Mouse (Mus musculus) small intestine, adult 2 months (tissue): ENCODE results near the gene Nmb. TPM values are rescaled to one million over a fixed set of nuclear protein-coding genes. Genes with fewer than 3 reads are reported as not detected.
A peak's percentile ranks its signal among the peaks of the same experiment; 100 is the strongest.

ENCODE experiments used
- H3K27ac ChIP-seq: fragments of 200-500 bp; 2 replicates; pipeline ENCODE4 v1.5.1; 2012; ENCODE audit warnings: low read depth, low read length, control low read depth, inconsistent platforms; ENCODE audit not compliant: insufficient read depth
- H3K27me3 ChIP-seq: fragments of 200-500 bp; 2 replicates; pipeline ENCODE4 v1.6.1; 2012; ENCODE audit warnings: mild to moderate bottlenecking, moderate library complexity, low read length, inconsistent platforms; ENCODE audit not compliant: control insufficient read depth, insufficient read depth
- H3K36me3 ChIP-seq: fragments of 200-500 bp; 2 replicates; pipeline ENCODE4 v1.6.1; 2012; ENCODE audit warnings: mild to moderate bottlenecking, low read length, control low read depth, inconsistent platforms; ENCODE audit not compliant: control insufficient read depth, insufficient read depth
- H3K4me1 ChIP-seq: fragments of 200-500 bp; 2 replicates; pipeline ENCODE4 v1.6.1; 2012; ENCODE audit warnings: low read length, inconsistent platforms, mixed read lengths; ENCODE audit not compliant: control insufficient read depth, insufficient read depth, insufficient read length
- H3K4me3 ChIP-seq: fragments of 200-500 bp; 2 replicates; pipeline ENCODE4 v1.5.1; 2012; ENCODE audit warnings: low read depth, mild to moderate bottlenecking, control low read depth, inconsistent platforms, low read length, moderate library complexity
- CTCF ChIP-seq: fragments of 200-500 bp; IDR thresholded peaks from 2 replicates; pipeline ENCODE4 v1.5.1; 2012; ENCODE audit warnings: low read depth, mild to moderate bottlenecking, control low read depth, inconsistent platforms, low read length, moderate library complexity, mixed read lengths; ENCODE audit not compliant: insufficient replicate concordance, insufficient read length; ENCODE audit errors: extremely low read depth
- POLR2A ChIP-seq: fragments of 200-500 bp; IDR thresholded peaks from 2 replicates; pipeline ENCODE4 v1.6.1; 2012; ENCODE audit warnings: low read depth, mild to moderate bottlenecking, control low read depth, inconsistent platforms, low read length, moderate library complexity
- WGBS: fragments of 180-500 bp; shearing (Covaris S2); methylation state at CpG from one replicate; pipeline ENCODE4 v1.1.7; 2018; 5-methylcytosine and 5-hydroxymethylcytosine counted together
- polyA plus RNA-seq: library from polyadenylated mRNA; depleted of rRNA; stranded (reverse); fragments of >200 nt; gene quantifications from 2 replicates; pipeline ENCODE4 v1.2.3, GENCODE M21; 2012

The Nmb gene
- polyA plus RNA-seq, 1 experiment = 2.3 TPM

DNA sequence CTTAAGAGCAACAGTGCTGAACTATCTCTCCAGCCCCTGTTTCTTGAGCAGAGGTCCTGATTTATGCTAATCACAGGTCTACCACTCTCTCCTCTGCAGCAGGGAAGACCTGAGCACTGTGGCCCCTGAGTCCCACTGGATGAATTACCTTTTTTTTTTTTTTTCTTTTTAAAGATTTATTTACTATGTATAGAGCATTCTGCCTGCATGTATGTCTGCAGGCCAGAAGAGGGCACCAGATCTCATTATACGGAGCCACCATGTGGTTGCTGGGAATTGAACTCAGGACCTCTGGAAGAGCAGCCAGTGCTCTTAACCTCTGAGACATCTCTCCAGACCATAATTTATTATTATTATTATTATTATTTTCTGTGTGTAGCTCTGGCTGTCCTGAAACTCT lies 19.2 kb downstream of the Nmb start:
- 0% methylated on average over 1 of the region's 1 CpGs for WGBS
- no peak overlapping the region for H3K4me3 ChIP-seq
- no peak overlapping the region for H3K27ac ChIP-seq
- peaks cover under 1% of the 10 kb centered on the region for H3K36me3 ChIP-seq
- TF ChIP-seq POLR2A (no peak), CTCF (peak; percentile 26; the same call in 1 of the 2 replicates)
- no peaks in the 10 kb centered on the region for H3K27me3 ChIP-seq
- peaks cover 6% of the 10 kb centered on the region for H3K4me1 ChIP-seq

DNA sequence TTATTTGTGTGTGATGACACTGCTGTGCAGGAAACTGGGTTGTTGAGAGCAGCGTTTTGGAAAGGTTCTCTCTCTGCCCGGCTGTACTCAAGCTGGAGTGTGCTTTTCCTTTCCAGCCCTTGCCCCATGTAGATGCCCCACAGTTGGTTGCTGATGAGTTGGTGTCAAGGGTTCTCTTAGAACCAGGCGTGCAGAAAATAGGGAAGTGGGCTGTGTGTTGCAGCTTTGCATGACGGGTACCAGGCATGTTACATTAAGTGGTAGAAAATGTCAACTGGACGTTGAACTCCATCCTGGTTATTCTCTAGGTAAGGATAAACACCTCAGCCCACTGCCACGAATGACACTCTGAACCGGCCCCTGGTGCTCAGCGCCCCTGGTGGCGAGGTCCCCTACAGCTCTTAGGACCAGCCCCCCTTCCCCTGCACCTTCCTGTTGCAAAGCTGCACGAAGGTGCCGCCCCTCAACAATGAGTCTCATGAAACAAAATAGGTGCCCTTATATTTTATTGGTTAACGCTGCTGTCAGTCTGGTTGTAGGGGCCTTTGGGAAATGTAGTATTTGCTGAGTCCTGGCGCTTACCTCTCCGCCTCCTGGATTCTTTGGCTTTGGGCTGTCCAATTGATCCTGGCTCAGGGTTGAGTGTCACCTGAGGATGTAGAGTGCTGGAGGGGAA lies 21.9 kb downstream of the Nmb start:
- no peak overlapping the region for H3K27ac ChIP-seq
- TF ChIP-seq POLR2A (no peak), CTCF (peak; percentile 16; the same call in 1 of the 2 replicates)
- peak overlapping the region; percentile 49 for H3K4me3 ChIP-seq
- H3K36me3 ChIP-seq = no peaks in the 10 kb centered on the region
- H3K4me1 ChIP-seq = peaks cover 6% of the 10 kb centered on the region
- WGBS = 10% methylated on average over 14 of the region's 14 CpGs
- H3K27me3 ChIP-seq = no peaks in the 10 kb centered on the region

DNA sequence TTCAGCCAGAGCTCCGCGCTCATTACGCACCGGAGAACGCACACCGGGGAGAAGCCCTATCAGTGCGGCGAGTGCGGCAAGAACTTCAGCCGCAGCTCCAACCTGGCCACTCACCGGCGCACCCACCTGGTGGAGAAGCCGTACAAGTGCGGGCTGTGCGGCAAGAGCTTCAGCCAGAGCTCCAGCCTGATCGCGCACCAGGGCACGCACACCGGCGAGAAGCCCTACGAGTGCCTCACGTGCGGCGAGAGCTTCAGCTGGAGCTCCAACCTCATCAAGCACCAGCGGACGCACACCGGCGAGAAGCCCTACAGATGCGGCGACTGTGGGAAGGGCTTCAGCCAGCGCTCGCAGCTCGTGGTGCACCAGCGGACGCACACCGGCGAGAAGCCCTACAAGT lies 29.1 kb downstream of the Nmb start:
- Histone ChIP-seq H3K27ac (no peak overlapping the region), H3K4me1 (no peaks in the 10 kb centered on the region), H3K27me3 (no peaks in the 10 kb centered on the region), H3K36me3 (peaks cover 3% of the 10 kb centered on the region; the same call in 1 of the 2 replicates), H3K4me3 (no peak overlapping the region)
- WGBS = 88% methylated on average over 37 of the region's 37 CpGs
- TF ChIP-seq CTCF = no peak
- TF ChIP-seq POLR2A = no peak

DNA sequence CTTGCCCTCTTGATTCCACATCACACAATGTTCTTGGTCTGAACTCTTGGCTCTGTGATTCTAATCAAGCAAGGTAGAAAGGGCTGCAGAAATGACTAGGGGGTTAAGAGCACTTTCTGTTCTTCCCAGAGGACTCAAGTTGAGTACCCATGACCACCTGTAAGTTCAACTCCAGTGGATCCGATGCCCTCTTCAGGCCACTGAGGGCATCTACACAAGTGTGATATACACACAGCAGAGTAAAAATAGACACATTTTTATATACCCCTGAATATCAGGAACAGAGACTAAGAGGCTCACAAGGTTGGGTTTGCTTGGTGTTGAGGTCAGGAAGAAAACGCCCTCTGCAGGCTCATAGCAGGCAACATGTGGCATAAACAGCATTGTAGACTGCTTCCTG lies 31.2 kb downstream of the Nmb start:
- Histone ChIP-seq H3K36me3 (peaks cover 3% of the 10 kb centered on the region; the same call in 1 of the 2 replicates), H3K27ac (no peak overlapping the region), H3K27me3 (no peaks in the 10 kb centered on the region), H3K4me1 (no peaks in the 10 kb centered on the region), H3K4me3 (no peak overlapping the region)
- WGBS = 92% methylated on average over 2 of the region's 2 CpGs
- TF ChIP-seq POLR2A (no peak), CTCF (no peak)

DNA sequence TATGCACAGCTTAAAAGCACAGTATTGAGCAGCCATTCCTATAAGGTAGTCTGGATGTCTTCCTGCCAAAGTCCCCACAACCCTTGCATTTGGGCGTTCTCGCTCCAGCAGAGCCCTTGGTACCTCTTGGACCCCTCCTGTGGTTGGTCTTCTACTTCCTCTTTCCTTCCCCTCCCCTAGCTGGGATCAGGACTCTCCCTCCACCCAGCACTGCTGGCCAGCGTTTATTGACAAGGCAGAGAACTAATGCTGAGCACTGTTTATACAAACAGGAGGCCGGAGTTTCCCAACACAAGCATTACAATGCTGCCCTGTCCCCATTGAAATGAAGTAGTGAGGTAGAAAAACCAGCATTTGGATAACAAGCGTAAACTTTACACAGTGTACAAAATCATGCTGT lies 31.8 kb downstream of the Nmb start:
- no peaks in the 10 kb centered on the region for H3K27me3 ChIP-seq
- H3K36me3 ChIP-seq = peaks cover 3% of the 10 kb centered on the region; the same call in 1 of the 2 replicates
- H3K27ac ChIP-seq = no peak overlapping the region
- TF ChIP-seq POLR2A = no peak
- TF ChIP-seq CTCF = no peak
- H3K4me1 ChIP-seq = no peaks in the 10 kb centered on the region
- H3K4me3 ChIP-seq = no peak overlapping the region
- 81% methylated on average over 5 of the region's 5 CpGs for WGBS

DNA sequence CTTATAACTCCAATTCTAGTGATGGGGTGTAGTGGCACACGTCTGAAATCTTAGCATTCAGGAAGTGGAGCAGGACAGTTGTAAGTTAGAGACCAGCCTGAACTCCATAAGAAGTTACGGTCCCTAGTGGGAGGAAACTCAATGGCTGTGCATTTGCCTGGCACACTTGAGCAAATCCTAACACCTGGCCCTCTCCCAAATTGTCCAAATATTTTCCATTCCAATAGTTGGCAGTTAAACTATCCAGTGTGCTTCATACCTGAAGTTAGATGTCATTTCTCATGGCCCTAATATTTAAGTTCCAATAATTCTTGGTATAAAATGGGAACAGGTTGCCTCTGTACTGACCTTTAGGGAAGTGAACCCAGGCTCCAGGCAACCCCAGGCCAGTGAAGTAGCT lies 36.2 kb downstream of the Nmb start:
- TF ChIP-seq POLR2A = no peak
- TF ChIP-seq CTCF = no peak
- H3K36me3 ChIP-seq = no peaks in the 10 kb centered on the region
- no peaks in the 10 kb centered on the region for H3K27me3 ChIP-seq
- H3K4me1 ChIP-seq = peaks cover 6% of the 10 kb centered on the region
- 87% methylated on average over 2 of the region's 2 CpGs for WGBS
- no peak overlapping the region for H3K4me3 ChIP-seq
- H3K27ac ChIP-seq = no peak overlapping the region

DNA sequence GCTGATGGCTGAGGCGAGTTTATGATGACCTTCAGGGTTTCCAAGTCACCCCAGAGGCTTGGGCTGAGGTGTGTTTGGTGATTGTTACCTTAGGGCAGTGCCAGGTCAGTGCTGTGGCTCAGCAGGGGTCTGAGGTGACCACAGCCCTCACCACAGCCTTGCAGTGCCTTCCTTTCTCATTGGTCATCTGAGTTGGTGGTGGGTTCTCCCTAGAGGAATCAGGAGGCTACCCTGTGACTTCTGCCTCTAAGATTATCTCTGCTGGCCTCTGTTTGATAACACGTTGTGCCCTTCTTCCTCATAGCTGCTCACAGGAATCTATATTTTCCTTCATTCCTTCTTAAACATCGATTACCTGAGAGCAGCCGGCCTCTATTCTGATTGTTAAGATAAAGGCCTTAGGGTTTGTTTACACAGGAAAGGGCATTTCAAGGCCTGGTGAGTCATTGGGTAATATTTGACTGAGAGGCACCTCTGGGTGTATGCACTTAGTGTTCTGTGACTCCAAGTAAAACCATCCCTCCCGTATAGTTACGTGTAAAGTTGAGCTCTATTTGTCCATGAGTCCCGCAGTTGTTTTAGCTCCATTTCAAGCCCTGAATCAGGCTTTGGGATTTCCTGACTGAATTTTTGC lies 38.2 kb downstream of the Nmb start:
- 20% methylated on average over 7 of the region's 7 CpGs for WGBS

DNA sequence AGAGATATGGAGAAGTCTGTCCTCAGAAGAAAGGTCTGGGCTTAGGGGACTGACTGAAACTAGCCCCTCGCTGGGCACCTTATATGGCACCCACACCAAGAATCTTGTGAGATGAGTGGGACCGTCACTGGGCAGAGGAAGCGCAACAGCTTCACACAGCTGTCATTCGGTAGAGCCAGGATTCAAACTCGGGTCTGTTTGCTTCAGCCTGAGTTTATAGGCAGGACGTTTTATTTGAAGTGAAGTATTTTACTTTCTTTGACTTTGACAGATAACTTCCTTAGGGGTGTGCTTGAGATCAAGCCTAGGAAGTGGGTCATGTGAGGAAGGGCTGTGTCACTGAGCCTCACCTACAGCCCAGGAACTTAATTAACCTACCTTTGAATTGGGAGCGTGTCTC lies 39.4 kb downstream of the Nmb start:
- WGBS = 75% methylated on average over 7 of the region's 7 CpGs
- H3K4me3 ChIP-seq = no peak overlapping the region
- no peak for TF ChIP-seq CTCF
- TF ChIP-seq POLR2A = no peak

More for the DNA sequence above, 38.2 kb downstream of the Nmb start:
- Histone ChIP-seq H3K36me3 (no peaks in the 10 kb centered on the region), H3K27ac (peak overlapping the region; percentile 24; the same call in 1 of the 2 replicates), H3K4me1 (peaks cover 10% of the 10 kb centered on the region), H3K4me3 (no peak overlapping the region), H3K27me3 (no peaks in the 10 kb centered on the region)
- TF ChIP-seq CTCF = no peak

More for the DNA sequence above, 39.4 kb downstream of the Nmb start:
- no peaks in the 10 kb centered on the region for H3K36me3 ChIP-seq
- no peaks in the 10 kb centered on the region for H3K27me3 ChIP-seq
- H3K4me1 ChIP-seq = peaks cover 12% of the 10 kb centered on the region
- H3K27ac ChIP-seq = peak overlapping the region; percentile 46
